Mouse (Mus musculus) megakaryocyte, embryonic 14.5 days (primary cell): ENCODE measurements around the gene Ercc2.

Source experiments
- FLI1 ChIP-seq: IDR thresholded peaks from 2 replicates; pipeline ENCODE4 v1.6.1; 2012; ENCODE audit warnings: low read length, inconsistent platforms, mixed read lengths
- GATA1 ChIP-seq: IDR thresholded peaks from 3 replicates; pipeline ENCODE4 v1.6.1; 2012; ENCODE audit warnings: mixed read lengths, low read length, inconsistent platforms, borderline replicate concordance

DNA sequence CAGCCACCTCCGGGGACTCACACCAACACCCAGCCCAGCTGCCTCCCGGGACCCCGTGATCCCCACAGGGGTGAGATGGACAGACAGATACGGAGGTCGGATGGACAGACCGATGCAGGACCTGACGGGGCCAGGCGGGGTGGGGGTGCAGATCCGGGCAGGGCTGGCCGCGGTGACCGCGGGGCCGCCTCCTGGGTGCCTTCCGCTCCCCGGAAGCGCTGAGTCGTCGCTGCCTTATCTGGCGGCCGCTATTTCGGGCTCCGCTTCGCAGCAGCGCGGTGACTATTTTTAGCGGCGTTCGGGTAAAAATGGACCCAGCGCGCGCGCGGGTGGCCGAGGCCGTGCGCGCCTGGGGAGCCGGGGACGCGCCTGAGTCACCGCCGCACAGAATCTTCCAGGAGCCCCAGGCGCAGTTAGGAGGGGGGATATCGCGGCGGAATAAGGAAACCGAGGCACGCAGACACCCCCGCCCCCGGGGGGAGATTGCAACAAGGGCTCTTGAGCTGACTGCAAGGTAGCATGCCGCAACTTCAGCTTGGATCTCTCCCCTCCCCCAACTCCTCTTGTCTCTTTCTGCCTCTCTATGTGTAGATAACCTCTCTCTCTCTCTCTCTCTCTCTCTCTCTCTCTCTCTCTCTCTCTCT, 49.0 kb upstream of the Ercc2 start:
- TF ChIP-seq GATA1 = peak; percentile 86
- TF ChIP-seq FLI1 = 0 out of 2 replicates have a peak, but pooled peaks have one; percentile 28
